Mouse (Mus musculus): Measurements from ENCODE around the gene Usp32.

GRCm38 (mm10) chr11:85177761-85178160, 37.8 kb upstream of the Usp32 start:
- TF ChIP-seq CTCF (conservative IDR thresholded peaks at IDR 0.05; ENCODE audit: low read length) (no peak), NANOG (IDR thresholded peaks at IDR 0.05; ENCODE audit: borderline replicate concordance, low read length) (no peak)

Data from E14TG2a.4 (cell line).